Mouse (Mus musculus): ENCODE results near the gene Smarcal1. TPM values are rescaled to one million over a fixed set of nuclear protein-coding genes. Genes with fewer than 3 reads are reported as not detected.
A peak's percentile ranks its signal among the peaks of the same experiment; 100 is the strongest.

Gene Smarcal1
- 10 to 100 TPM; 59.2 to 75.5 (median 64.6) TPM for total RNA-seq (2022)

- peak; percentile 95 for DNase-seq
Observed at GRCm38 (mm10) chr1:72582947-72583731, at the start of gene Smarcal1. Gene Smarcal1, plus strand, starts transcription at chr1:72583251.

- no peak for DNase-seq
Observed at GRCm38 (mm10) chr1:72533439-72533838, 49.6 kb upstream of the Smarcal1 start.

GRCm38 (mm10) chr1:72535725-72536571 lies 47.1 kb upstream of the Smarcal1 start:
- DNase-seq = no peak

GRCm38 (mm10) chr1:72536611-72537351 lies 46.3 kb upstream of the Smarcal1 start, which contains the start of gene March4:
Gene March4, minus strand, starts transcription at chr1:72536930.
- DNase-seq = peak; percentile 46

- no peak for DNase-seq
Observed at GRCm38 (mm10) chr1:72538266-72538665, 44.8 kb upstream of the Smarcal1 start.

GRCm38 (mm10) chr1:72550317-72550716 lies 32.7 kb upstream of the Smarcal1 start:
- no peak for DNase-seq

- DNase-seq = peak; percentile 39
Observed at GRCm38 (mm10) chr1:72556471-72556870, 26.6 kb upstream of the Smarcal1 start.

- DNase-seq = no peak
Observed at GRCm38 (mm10) chr1:72558625-72559024, 24.4 kb upstream of the Smarcal1 start.

GRCm38 (mm10) chr1:72564334-72564962 lies 18.6 kb upstream of the Smarcal1 start:
- peak; percentile 71 for DNase-seq

GRCm38 (mm10) chr1:72567056-72567455 lies 16.0 kb upstream of the Smarcal1 start:
- no peak for DNase-seq

- DNase-seq = no peak
Observed at GRCm38 (mm10) chr1:72568725-72569124, 14.3 kb upstream of the Smarcal1 start.

- no peak for DNase-seq
Observed at GRCm38 (mm10) chr1:72574047-72574446, 9.0 kb upstream of the Smarcal1 start.

- DNase-seq = no peak
Observed at GRCm38 (mm10) chr1:72574608-72575007, 8.4 kb upstream of the Smarcal1 start.

GRCm38 (mm10) chr1:72575121-72575520 lies 7.9 kb upstream of the Smarcal1 start:
- no peak for DNase-seq

GRCm38 (mm10) chr1:72577481-72577922 lies 5.5 kb upstream of the Smarcal1 start:
- DNase-seq = no peak

GRCm38 (mm10) chr1:72578351-72578750 lies 4.7 kb upstream of the Smarcal1 start:
- no peak for DNase-seq

- DNase-seq = no peak
Observed at GRCm38 (mm10) chr1:72578806-72579205, 4.2 kb upstream of the Smarcal1 start.

GRCm38 (mm10) chr1:72583906-72584305 lies 855 bp downstream of the Smarcal1 start:
- DNase-seq = no peak

- DNase-seq = no peak
Observed at GRCm38 (mm10) chr1:72585971-72586875, 3.2 kb downstream of the Smarcal1 start.

- no peak for DNase-seq
Observed at GRCm38 (mm10) chr1:72587532-72587931, 4.5 kb downstream of the Smarcal1 start.

- no peak for DNase-seq
Observed at GRCm38 (mm10) chr1:72588763-72589162, 5.7 kb downstream of the Smarcal1 start.

All from adrenal gland, adult 8-10 months (tissue).